Mouse (Mus musculus): ENCODE data around the gene Cnot2. TPM values are rescaled to one million over a fixed set of nuclear protein-coding genes. Genes with fewer than 3 reads are reported as not detected.

Gene Cnot2
- polyA plus RNA-seq, 1 experiment from 2014 or later = 94.0 TPM

GRCm38 (mm10) chr10:116440946-116441345 lies 140.4 kb downstream of the Cnot2 start:
- WGBS = 97% methylated on average over 7 of the region's 7 CpGs
- Histone ChIP-seq H3K4me1 (replicated peaks) (no peaks in the 10 kb centered on the region), H3K27ac (replicated peaks) (no peak overlapping the region), H3K36me3 (peaks cover 36% of the 10 kb centered on the region), H3K9ac (no peak overlapping the region), H3K9me3 (peaks cover 10% of the 10 kb centered on the region), H3K4me3 (no peak overlapping the region), H3K4me2 (no peak overlapping the region), H3K27me3 (no peaks in the 10 kb centered on the region)
- no peak for ATAC-seq (ENCODE audit: low read depth)

DNA sequence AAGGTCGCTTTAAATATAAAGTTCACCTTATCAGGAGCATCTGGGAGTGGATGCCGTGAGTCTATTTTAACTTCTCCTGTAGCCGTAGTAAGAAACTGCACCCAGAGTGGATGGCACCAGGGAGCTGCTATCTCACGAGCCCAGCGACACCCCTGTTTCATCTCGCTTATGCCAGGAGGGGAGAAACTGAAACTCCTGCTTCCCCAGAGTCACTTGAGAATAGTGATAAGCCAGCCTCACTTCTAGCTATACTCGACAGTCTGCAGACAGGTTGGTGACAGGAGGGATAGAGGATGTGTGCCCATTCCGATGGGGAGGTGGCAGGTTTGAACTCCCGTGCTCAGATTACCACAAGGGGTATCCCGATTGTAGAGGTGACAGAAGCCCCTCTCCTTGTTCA lies 141.2 kb downstream of the Cnot2 start:
- H3K4me1 ChIP-seq (replicated peaks) = no peaks in the 10 kb centered on the region
- H3K36me3 ChIP-seq = peaks cover 32% of the 10 kb centered on the region
- H3K4me2 ChIP-seq = no peak overlapping the region
- no peaks in the 10 kb centered on the region for H3K27me3 ChIP-seq
- no peak overlapping the region for H3K27ac ChIP-seq (replicated peaks)
- 94% methylated on average over 10 of the region's 10 CpGs for WGBS
- no peak overlapping the region for H3K9ac ChIP-seq
- H3K9me3 ChIP-seq = peaks cover 10% of the 10 kb centered on the region
- ATAC-seq (ENCODE audit: low read depth) = no peak
- H3K4me3 ChIP-seq = no peak overlapping the region

DNA sequence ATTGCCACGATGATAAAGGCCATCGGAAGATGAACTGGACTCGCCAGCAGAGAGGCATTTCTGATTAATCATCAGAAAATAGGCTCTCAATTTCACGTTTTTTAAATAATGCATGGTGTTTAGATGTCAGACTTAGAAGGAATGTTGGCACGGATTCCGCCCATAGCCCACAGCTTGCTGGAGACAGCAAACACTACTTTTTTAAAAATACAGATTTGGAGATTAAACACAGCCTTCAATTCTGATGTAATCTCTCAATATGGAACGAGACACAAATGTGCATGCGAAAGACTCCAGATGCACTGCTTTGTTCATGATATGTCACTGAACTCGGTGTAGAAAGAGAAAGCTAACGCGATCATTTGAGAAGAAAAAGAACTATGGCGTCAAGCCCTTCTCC lies 145.9 kb downstream of the Cnot2 start:
- no peaks in the 10 kb centered on the region for H3K27me3 ChIP-seq
- WGBS = 79% methylated on average over 12 of the region's 12 CpGs
- ATAC-seq (ENCODE audit: low read depth) = no peak
- H3K4me2 ChIP-seq = no peak overlapping the region
- H3K9me3 ChIP-seq = peaks cover 10% of the 10 kb centered on the region
- H3K36me3 ChIP-seq = peaks cover 14% of the 10 kb centered on the region
- H3K4me1 ChIP-seq (replicated peaks) = no peaks in the 10 kb centered on the region
- H3K4me3 ChIP-seq = no peak overlapping the region
- no peak overlapping the region for H3K9ac ChIP-seq
- no peak overlapping the region for H3K27ac ChIP-seq (replicated peaks)

Small RNAs within 50 kb of the gene (microRNA-seq; reads per million reads assigned to microRNA genes)
- not detected for gene Gm25190

Other genes starting within 250 kb of the Cnot2 start
- gene Kcnmb4, start 107.6 kb downstream of the Cnot2 start, polyA plus RNA-seq (2015; fragmentation: Nextera tagmentation; extraction: Ambion mirVana) = 38.5 and 44.2 TPM in 2 replicates

Data from neural tube, embryonic 13.5 days (tissue).